Mouse (Mus musculus): ENCODE measurements around the gene Tnfaip8l2.
"Not testable (repeated sequence)": the region's sequence is repeated elsewhere in the genome, so short reads cannot be mapped to it uniquely, and the experiment has no call there.

Tnfaip8l2 gene

DNA sequence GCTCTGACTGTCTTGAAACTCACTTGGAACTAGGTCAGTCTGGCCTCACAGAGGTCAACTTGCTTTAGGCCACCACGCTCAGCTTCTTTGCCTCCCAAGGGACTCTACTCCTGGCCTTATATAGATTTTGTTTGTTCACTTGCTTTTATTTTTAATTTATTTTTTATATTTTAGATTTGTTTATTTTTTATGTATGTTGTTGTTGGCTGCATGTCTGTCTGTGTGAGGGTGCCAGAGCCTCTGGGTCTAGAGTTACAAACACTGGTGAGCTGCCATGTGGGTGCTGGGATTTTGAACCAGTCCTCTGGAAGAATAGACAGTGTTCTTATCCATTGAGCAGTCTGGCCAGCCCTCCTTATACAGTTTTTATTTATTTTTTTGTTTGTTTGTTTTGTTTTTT lies 29.4 kb downstream of the Tnfaip8l2 start:
- DNase-seq (ENCODE audit: low read depth), result no peak

- peak; percentile 77 for DNase-seq (ENCODE audit: low read depth)
These were observed 31.0 kb downstream of the Tnfaip8l2 start, which contains the start of gene Vps72 for GRCm38 (mm10) chr3:95110911-95111726. TSS of gene Vps72 (plus strand) at chr3:95111022.

DNA sequence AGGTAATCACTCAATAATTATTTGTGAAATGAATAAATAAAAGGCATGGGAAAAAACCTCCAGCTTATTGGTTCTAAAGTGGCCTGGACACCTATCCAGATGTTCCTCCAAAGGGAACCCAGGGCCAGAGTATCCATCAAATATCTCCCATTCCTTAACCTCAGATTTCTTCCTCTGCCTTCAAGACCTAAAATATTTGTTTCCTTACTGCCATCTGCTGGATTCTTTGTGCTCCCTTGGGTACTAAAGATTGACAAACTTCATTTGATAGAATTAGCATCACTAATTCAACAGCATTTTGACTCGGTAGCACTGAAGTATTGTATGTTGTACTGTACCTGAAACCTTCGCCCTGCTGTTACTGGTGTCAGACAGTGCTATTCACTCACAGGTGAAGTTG lies 34.3 kb downstream of the Tnfaip8l2 start:
- DNase-seq (ENCODE audit: low read depth), result peak; percentile 42

- not testable (repeated sequence) for DNase-seq (ENCODE audit: low read depth)
These were observed 34.9 kb downstream of the Tnfaip8l2 start for GRCm38 (mm10) chr3:95107308-95107707.

GRCm38 (mm10) chr3:95106338-95107117 lies 35.6 kb downstream of the Tnfaip8l2 start, which contains the start of gene Pip5k1a:
TSS of gene Pip5k1a (minus strand) at chr3:95106930.
- peak; percentile 99 for DNase-seq (ENCODE audit: low read depth)

DNA sequence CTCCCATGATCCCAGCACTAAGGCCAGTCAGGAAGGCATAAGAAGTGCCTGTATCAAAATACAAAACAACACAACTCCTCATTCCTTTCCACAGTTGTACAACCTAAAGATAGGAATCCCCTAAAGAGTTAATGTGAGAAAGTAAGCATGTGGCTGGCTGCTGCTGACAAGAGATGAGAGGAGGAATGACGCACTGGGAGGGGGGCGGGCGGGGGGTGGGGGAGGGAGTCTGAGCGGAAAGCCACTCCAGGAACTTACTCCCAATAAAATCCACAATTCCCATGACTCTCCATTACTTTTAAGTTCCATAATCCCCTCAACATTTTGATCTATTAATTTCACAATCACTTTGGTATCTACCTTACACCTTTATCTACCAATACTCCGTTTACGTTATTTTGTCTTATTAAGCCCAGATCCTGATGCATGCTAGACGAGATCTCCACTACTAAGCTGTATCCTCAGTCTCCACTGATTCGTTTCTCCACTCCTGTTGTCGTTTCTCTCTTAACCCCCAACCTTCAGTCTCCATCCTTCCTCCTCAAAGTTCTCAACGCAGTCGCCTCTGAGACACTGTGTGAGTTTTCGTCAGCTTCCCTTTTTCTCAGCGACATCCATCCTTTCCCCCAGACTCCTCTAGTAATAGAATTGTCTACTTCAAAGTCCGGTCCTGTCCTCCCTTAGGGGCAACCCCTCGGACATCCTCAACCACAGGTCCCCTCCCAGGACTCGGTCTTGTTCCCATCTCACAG lies 36.4 kb downstream of the Tnfaip8l2 start:
- no peak for DNase-seq (ENCODE audit: low read depth)

DNA sequence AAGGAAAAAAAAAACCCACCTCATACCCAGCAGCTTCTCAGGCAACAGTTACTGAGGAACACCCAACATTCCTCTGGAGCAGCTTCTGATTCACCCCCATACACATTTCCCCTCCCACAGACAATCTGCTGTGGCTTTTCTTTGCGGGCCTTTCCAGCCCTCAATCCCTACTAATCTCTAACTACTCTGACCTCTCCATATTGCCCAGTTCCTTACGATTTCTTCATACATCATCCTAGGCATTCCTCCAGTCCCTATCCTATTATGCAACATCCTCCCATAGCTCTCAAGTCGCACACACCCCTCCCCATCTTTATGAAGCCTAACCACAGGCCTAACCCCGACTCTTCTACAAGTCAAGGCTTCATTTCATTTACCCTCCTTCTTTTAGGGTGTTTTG lies 37.0 kb downstream of the Tnfaip8l2 start:
- DNase-seq (ENCODE audit: low read depth), result no peak

- DNase-seq (ENCODE audit: low read depth), result no peak
These were observed 41.3 kb downstream of the Tnfaip8l2 start for GRCm38 (mm10) chr3:95100854-95101253.

Data from c-Kit-positive CD71-positive TER-119-negative erythroid progenitor cells, embryonic 14.5 days (primary cell).